Mouse (Mus musculus): Measurements from ENCODE around the gene Ptprn.

GRCm38 (mm10) chr1:75231224-75231623, 33.1 kb downstream of the Ptprn start:
- TF ChIP-seq CTCF (IDR thresholded peaks at IDR 0.05; ENCODE audit: control insufficient read depth, insufficient read depth, insufficient read length) (no peak), MAX (IDR thresholded peaks at IDR 0.05) (no peak), USF1 (IDR thresholded peaks at IDR 0.05; ENCODE audit: low read depth) (no peak)
